Mouse (Mus musculus) forebrain, embryonic 11.5 days (tissue): ENCODE data around the gene Exoc6. TPM values are rescaled to one million over a fixed set of nuclear protein-coding genes. Genes with fewer than 3 reads are reported as not detected.

Experiments used
- ATAC-seq: fragments of 200-750 bp; cut with Nextera tagmentation; replicated peaks from 2 replicates; pipeline ENCODE4 v1.8.0; 2017; ENCODE audit warnings: moderate TSS enrichment; ENCODE audit not compliant: low FRiP score
- DNase-seq: peaks from one replicate; pipeline ENCODE4 v3.0.0-alpha.2; 2017; ENCODE audit warnings: low spot score
- H3K27ac ChIP-seq: fragments of 300-500 bp; sonication (generic); 2 replicates; pipeline ENCODE4 v1.5.1; 2014; ENCODE audit warnings: low read depth, low read length
- H3K27me3 ChIP-seq: fragments of 300-500 bp; sonication (generic); 2 replicates; pipeline ENCODE4 v1.6.1; 2014; ENCODE audit warnings: mild to moderate bottlenecking, low read length, mixed read lengths; ENCODE audit not compliant: control insufficient read depth, insufficient read depth
- H3K36me3 ChIP-seq: fragments of 300-500 bp; sonication (generic); 2 replicates; pipeline ENCODE4 v1.6.1; 2014; ENCODE audit warnings: mild to moderate bottlenecking, low read length, moderate library complexity, mixed read lengths; ENCODE audit not compliant: control insufficient read depth, insufficient read depth
- H3K4me1 ChIP-seq: fragments of 300-500 bp; sonication (generic); replicated peaks from 2 replicates; pipeline ENCODE4 v1.6.1; 2014; ENCODE audit warnings: low read length, mixed read lengths; ENCODE audit not compliant: control insufficient read depth, insufficient read depth
- H3K4me2 ChIP-seq: fragments of 300-500 bp; sonication (generic); 2 replicates; pipeline ENCODE4 v1.6.1; 2014; ENCODE audit warnings: low read depth, mild to moderate bottlenecking, low read length, moderate library complexity, mixed read lengths; ENCODE audit not compliant: severe bottlenecking
- H3K4me3 ChIP-seq: fragments of 300-500 bp; sonication (generic); 2 replicates; pipeline ENCODE4 v1.5.1; 2014; ENCODE audit warnings: low read depth, low read length
- H3K9ac ChIP-seq: fragments of 300-500 bp; sonication (generic); 2 replicates; pipeline ENCODE4 v1.6.1; 2014; ENCODE audit warnings: low read length
- H3K9me3 ChIP-seq: fragments of 300-500 bp; sonication (generic); 2 replicates; pipeline ENCODE4 v1.6.1; 2016; ENCODE audit warnings: low read length, mixed read lengths; ENCODE audit not compliant: control insufficient read depth
- WGBS: fragments of 180-500 bp; shearing (Covaris S2); extraction: QIAGEN DNeasy Blood & Tissue Kit; methylation state at CpG from one replicate; pipeline ENCODE4 v1.1.7; 2014; 5-methylcytosine and 5-hydroxymethylcytosine counted together
- polyA plus RNA-seq: library from polyadenylated mRNA; unstranded; fragments of >200 nt; fragmentation: Nextera tagmentation; extraction: Ambion mirVana; gene quantifications from 2 replicates; pipeline ENCODE4 v1.2.1, GENCODE M21; 2014

Gene Exoc6
- polyA plus RNA-seq, 1 experiment from 2014 or later, result 10.2 TPM

DNA sequence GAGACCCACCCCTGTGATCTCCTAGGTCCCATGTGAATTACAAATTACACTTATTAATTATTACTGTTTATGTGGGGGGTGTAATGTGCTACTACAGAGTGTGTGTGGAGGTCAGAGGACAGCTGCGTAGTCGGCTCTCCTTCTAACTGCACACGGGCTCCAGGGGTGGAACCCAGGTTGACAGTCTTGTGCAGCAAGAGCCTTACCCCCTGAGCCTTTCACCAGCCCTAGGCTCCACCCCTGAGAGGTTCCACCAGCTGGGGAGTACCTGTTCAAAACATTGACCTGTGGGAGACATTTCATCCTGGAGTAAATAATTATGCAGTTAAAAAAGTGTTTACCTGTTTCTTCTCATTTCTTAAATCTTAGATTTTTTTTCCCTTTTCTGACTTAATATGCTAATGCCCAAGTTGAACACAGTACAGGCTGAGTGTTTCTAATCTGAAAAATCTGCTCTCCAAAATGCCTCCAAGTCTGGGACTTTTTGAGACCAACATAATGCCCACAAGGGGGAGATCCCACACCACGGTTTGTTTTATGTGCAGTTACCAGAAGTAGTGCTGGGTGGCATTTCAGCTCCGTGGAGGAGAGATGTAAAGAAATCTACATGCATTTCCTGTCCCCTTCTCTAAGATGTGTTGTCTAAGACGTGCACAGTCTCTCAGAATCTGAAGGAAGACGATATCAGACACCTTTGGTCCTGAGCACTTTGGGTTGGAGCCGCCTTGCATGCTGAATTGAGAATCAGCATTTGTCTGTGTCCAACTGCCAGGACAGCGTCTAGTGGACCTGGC, 9.3 kb downstream of the Exoc6 start:
- ATAC-seq, result no peak
- no peaks in the 10 kb centered on the region; the same call in 1 of the 2 replicates for H3K4me1 ChIP-seq
- 39% methylated on average over 9 of the region's 9 CpGs for WGBS
- H3K4me3 ChIP-seq, result no peak overlapping the region
- H3K9ac ChIP-seq, result no peak overlapping the region
- H3K9me3 ChIP-seq, result no peaks in the 10 kb centered on the region
- no peaks in the 10 kb centered on the region for H3K36me3 ChIP-seq
- H3K27me3 ChIP-seq, result no peaks in the 10 kb centered on the region
- no peak overlapping the region for H3K4me2 ChIP-seq
- H3K27ac ChIP-seq, result no peak overlapping the region
- DNase-seq, result no peak

DNA sequence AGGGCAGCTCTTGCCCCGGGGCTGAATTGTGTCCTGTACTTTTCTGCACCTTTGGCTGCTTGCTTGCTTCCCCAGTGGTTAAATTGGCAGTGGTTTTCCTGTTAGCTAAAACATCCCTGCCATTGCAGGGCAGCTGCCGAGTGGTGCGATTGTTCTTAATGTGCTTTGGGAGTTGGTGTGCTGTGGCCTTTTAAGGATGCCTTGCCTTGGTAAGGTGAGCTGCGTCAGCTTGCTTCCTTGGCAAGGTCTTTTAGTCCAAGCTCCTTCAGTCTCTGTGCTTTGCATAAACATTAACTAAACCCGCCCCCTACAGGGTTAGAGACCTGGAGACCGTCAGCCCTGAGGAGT, 9.8 kb downstream of the Exoc6 start:
- 25% methylated on average over 6 of the region's 6 CpGs for WGBS
- DNase-seq (no peak), ATAC-seq (no peak)
- Histone ChIP-seq H3K9me3 (no peaks in the 10 kb centered on the region), H3K4me1 (no peaks in the 10 kb centered on the region; the same call in 1 of the 2 replicates), H3K27ac (no peak overlapping the region), H3K4me2 (no peak overlapping the region), H3K36me3 (no peaks in the 10 kb centered on the region), H3K4me3 (no peak overlapping the region), H3K9ac (no peak overlapping the region), H3K27me3 (no peaks in the 10 kb centered on the region)

DNA sequence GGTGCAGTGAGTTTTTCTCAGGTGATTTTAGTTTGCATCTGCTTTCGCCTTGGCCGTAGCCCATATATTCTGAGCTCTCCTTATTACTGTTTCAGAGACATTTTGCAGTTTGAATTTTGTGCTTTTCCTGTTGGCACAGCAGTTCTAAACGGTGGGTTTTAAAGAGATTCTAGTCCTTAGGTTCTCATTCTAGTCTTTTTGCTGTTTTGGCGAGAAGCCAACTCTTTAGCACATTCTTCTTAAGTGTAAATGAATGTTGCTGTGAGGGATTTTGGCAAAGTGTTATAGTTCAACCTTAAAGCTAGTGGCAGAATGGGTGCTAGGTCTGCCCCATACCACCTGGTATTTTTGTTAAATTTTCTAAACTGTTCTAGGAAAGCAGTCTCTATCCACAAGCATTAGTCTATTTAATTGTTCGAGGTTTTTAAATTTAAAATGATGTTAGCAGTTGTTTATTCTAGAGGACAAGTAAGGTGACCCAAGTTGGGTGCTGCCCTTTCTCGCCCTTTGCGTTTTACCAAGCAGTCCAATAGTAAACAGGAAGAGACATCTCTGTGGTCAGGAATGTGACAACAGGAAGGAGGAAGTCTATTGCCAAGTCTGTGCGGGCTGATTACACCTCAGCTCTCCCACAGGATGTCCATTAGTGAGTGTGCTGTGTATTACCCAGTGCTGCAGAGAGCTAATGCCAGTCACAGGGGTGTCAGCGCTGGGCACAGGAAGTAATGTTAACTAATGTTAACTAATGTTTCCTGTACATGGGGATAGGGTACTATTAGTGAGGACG, 11.1 kb downstream of the Exoc6 start:
- DNase-seq (no peak), ATAC-seq (no peak)
- Histone ChIP-seq H3K27ac (no peak overlapping the region), H3K4me3 (no peak overlapping the region), H3K27me3 (no peaks in the 10 kb centered on the region; the same call in 1 of the 2 replicates), H3K4me1 (no peaks in the 10 kb centered on the region; the same call in 1 of the 2 replicates), H3K4me2 (no peak overlapping the region), H3K9ac (no peak overlapping the region), H3K36me3 (no peaks in the 10 kb centered on the region), H3K9me3 (no peaks in the 10 kb centered on the region)
- WGBS, result 84% methylated on average over 10 of the region's 10 CpGs

DNA sequence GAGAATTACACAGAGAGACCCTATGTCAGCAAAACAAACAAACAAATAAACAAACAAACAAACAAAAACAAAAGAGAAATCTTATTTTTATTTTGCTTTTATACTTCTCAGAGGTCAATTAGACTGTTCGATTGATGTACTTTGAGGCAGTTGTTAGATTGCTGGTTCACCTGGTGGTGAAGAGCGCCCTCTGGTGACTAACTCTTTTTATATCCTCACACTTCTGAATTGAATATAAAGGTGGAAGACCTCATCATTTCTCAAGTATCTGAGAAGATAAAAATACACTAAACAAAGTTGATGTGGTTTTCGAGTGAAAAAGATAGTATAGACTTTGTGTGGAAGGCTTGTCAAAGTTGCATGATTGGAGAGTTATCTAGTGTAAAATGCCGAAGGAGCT, 13.5 kb downstream of the Exoc6 start:
- ATAC-seq, result no peak
- Histone ChIP-seq H3K36me3 (no peaks in the 10 kb centered on the region), H3K27me3 (no peaks in the 10 kb centered on the region; the same call in 1 of the 2 replicates), H3K9ac (no peak overlapping the region), H3K27ac (no peak overlapping the region), H3K9me3 (no peaks in the 10 kb centered on the region), H3K4me2 (no peak overlapping the region), H3K4me1 (no peaks in the 10 kb centered on the region; the same call in 1 of the 2 replicates), H3K4me3 (no peak overlapping the region)
- DNase-seq, result no peak
- WGBS, result 36% methylated on average over 4 of the region's 4 CpGs

DNA sequence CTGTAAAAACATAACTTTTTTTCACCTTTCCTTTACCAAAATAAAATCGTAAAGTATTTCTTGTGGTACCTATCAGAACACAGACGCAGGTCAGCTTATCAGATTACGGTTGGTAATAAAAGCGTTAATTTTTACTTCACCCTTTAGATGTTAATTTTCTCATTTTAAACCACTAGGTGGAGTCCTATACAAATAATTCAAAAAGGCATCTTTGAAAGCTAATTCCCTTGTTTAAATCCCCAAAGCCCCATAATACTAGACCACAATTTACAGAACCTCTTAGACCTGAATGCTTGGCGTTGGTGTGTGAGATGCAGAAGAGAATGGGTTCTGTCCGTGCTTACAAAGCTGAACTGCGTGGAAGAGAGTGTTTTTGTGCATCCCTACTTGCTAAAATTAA, 15.6 kb downstream of the Exoc6 start:
- Histone ChIP-seq H3K9ac (no peak overlapping the region), H3K36me3 (no peaks in the 10 kb centered on the region), H3K27ac (no peak overlapping the region), H3K27me3 (no peaks in the 10 kb centered on the region; the same call in 1 of the 2 replicates), H3K4me3 (no peak overlapping the region), H3K9me3 (no peaks in the 10 kb centered on the region), H3K4me2 (no peak overlapping the region), H3K4me1 (no peaks in the 10 kb centered on the region)
- DNase-seq (no peak), ATAC-seq (no peak)
- 65% methylated on average over 7 of the region's 7 CpGs for WGBS

DNA sequence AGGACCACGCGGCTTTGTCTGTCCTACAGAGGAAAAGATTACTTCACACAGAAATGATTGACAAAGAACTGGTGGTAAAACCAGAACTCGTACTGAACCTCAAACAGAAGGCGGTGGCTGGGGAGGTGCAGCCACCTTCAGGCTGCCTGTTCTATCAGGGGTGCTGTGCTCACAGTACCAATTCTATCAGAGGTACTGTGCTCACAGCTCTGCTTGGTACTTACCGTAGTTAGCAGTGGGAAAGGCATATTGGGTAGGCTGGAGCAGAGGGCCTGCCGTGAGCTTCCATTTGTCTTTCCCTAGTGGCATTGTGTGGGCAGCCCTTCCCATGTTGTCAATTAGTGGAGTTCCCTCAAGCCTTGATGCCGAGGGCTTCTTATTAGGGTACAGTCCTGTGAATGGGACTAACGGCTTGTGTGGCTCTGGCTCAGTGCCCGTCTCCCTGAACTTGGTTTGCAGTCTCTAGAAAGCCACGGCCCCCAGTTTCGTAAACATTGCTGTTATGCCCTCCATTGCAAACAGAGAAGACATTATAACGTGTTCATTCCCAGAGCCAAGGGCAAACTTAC, 19.1 kb downstream of the Exoc6 start:
- no peak overlapping the region for H3K4me2 ChIP-seq
- H3K27ac ChIP-seq, result no peak overlapping the region
- no peak; the same call in 1 of the 2 replicates for ATAC-seq
- H3K27me3 ChIP-seq, result no peaks in the 10 kb centered on the region; the same call in 1 of the 2 replicates
- H3K9ac ChIP-seq, result no peak overlapping the region
- H3K9me3 ChIP-seq, result no peaks in the 10 kb centered on the region
- no peaks in the 10 kb centered on the region for H3K4me1 ChIP-seq
- no peak for DNase-seq
- 69% methylated on average over 12 of the region's 12 CpGs for WGBS
- H3K36me3 ChIP-seq, result no peaks in the 10 kb centered on the region
- no peak overlapping the region for H3K4me3 ChIP-seq

DNA sequence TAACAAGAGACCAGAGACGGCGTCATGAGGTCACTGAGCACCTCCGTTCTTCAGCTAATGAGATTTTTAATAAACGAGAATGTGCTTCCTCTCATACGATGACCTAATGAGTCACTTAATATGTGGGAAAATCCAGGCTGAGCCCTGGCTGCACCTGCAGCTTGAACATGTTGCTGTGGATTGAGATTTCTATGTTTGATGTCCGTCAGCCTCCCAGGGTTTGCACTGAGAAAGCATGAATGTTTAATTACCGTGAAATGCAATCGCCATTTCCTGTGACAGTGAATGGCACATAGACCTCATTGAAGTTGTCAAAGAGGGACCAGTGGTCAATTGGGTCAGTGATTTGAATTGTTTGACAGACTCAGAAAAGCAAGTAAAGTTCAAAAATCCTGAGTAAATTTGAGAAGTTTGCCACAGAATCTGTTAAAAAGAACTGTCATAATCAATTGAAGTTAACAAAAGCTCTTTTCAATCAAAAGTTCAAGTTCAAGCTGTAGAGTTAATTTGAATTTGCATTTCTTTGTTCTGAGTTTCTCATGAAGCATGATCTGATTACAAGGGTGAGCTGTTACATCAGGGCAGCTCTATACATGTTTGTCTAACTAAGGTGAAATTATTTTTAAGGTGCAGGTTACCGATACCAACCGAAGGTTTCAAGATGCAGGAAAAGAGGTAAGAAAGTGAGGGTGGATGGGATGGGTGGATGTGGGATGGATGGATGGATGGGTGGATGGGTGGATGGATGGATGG, 20.9 kb downstream of the Exoc6 start:
- no peak overlapping the region for H3K9ac ChIP-seq
- peak; percentile 62 for DNase-seq
- H3K27ac ChIP-seq, result no peak overlapping the region
- 38% methylated on average over 10 of the region's 10 CpGs for WGBS
- H3K27me3 ChIP-seq, result no peaks in the 10 kb centered on the region; the same call in 1 of the 2 replicates
- peak; percentile 78 for ATAC-seq
- no peaks in the 10 kb centered on the region for H3K9me3 ChIP-seq
- H3K4me2 ChIP-seq, result no peak overlapping the region
- H3K4me1 ChIP-seq, result no peaks in the 10 kb centered on the region
- H3K36me3 ChIP-seq, result no peaks in the 10 kb centered on the region
- no peak overlapping the region for H3K4me3 ChIP-seq

DNA sequence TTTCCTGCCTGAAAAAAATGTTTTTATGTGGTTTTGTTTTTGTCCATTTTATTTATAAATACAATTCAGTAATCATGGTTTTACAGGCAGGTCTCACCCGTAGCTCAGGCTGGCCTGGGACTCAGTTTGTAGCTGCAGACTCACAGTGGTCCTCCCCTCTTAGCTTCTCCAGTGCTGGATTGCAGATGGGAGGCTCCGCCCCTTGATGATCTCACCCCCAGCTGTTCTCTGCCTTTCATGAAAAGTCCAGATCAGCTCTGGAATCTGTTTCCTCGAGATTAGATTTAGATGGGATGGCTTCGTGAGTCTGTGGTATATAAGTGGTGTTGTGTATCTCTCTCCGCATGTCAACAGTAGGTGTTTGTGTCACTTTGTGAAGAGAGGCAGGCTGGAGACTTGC, 24.6 kb downstream of the Exoc6 start:
- DNase-seq (no peak), ATAC-seq (no peak)
- Histone ChIP-seq H3K36me3 (no peaks in the 10 kb centered on the region), H3K9ac (no peak overlapping the region), H3K4me2 (no peak overlapping the region), H3K27me3 (no peaks in the 10 kb centered on the region), H3K4me1 (no peaks in the 10 kb centered on the region), H3K27ac (no peak overlapping the region), H3K4me3 (no peak overlapping the region), H3K9me3 (no peaks in the 10 kb centered on the region)
- WGBS, result 64% methylated on average over 5 of the region's 5 CpGs
